ENCODE assay signal across 17 mouse cellular contexts in the genomic region with DNA sequence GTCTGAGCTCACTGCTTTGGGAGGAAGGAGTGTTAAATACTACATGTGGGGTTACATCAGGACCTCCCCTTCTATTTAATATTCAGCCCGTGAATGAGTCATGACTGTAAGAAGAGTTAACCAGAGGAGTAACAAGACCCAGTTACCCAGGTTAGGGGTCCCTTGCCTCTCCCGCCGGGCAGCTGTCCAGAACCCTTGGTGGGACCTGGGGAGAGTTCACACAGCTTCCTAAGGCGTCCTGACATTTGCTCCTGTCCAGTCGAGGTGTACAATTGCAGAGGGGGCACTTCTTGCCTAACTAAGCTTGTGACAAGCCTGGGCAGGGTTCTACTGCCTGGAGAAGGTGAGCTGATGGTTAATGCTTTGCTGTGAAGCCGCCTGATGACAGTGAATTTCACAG. TPM values are rescaled to one million over a fixed set of nuclear protein-coding genes. Genes with fewer than 3 reads are reported as not detected.
DNase-seq lines count a peak whose midpoint lies in the region; ATAC-seq and TF ChIP-seq lines count a peak whose summit lies in the region.
"Had no signal": no experiment of that assay in that cellular context is flagged by ENCODE, and none has a peak within 500 bp of the region (broad histone marks: within the 10 kb centered on the region; RNA-seq: fewer than 3 reads in every experiment).

No protein-coding gene starts in this region.

- no peak for TF ChIP-seq EP300 in lung, postnatal 0 days (IDR thresholded peaks at IDR 0.05)

- ATAC-seq in embryonic facial prominence, embryonic 13.5 days (ENCODE audit: insufficient number of reproducible peaks, insufficient read depth, low FRiP score, low TSS enrichment, low read depth), result no peak
- ATAC-seq in heart, embryonic 15.5 days (replicated peaks; ENCODE audit: insufficient number of reproducible peaks, insufficient read depth, low FRiP score, low read depth), result no peak
- ATAC-seq in heart, embryonic 11.5 days (replicated peaks; ENCODE audit: insufficient number of reproducible peaks, low FRiP score, low TSS enrichment), result no peak
- no peak for ATAC-seq in lung, postnatal 0 days
- ATAC-seq in forebrain, postnatal 0 days, result no peak

- 64% methylated on average over 6 of the region's 6 CpGs for WGBS in embryonic facial prominence, embryonic 13.5 days
- 58% methylated on average over 6 of the region's 6 CpGs for WGBS in embryonic facial prominence, embryonic 10.5 days
- WGBS in heart, embryonic 15.5 days, result 66% methylated on average over 6 of the region's 6 CpGs
- WGBS in heart, embryonic 11.5 days (ENCODE audit: insufficient replicate concordance), result 58% methylated on average over 6 of the region's 6 CpGs
- WGBS in lung, postnatal 0 days, result 73% methylated on average over 5 of the region's 6 CpGs
- WGBS in lung, adult 2 months, result 81% methylated on average over 6 of the region's 6 CpGs
- 53% methylated on average over 6 of the region's 6 CpGs for WGBS in forebrain, postnatal 0 days

- no peaks in the 10 kb centered on the region for H3K36me3 ChIP-seq in embryonic facial prominence, embryonic 13.5 days
- no peaks in the 10 kb centered on the region for H3K36me3 ChIP-seq in embryonic facial prominence, embryonic 10.5 days (replicated peaks)
- H3K36me3 ChIP-seq in heart, embryonic 15.5 days, result no peaks in the 10 kb centered on the region
- H3K36me3 ChIP-seq in heart, embryonic 11.5 days (ENCODE audit: control insufficient read depth, insufficient read depth, low read length), result no peaks in the 10 kb centered on the region
- H3K36me3 ChIP-seq in lung, postnatal 0 days (ENCODE audit: insufficient read depth, low read length), result no peaks in the 10 kb centered on the region
- H3K36me3 ChIP-seq in forebrain, postnatal 0 days (ENCODE audit: insufficient read depth), result no peaks in the 10 kb centered on the region

- TF ChIP-seq CTCF in lung, postnatal 0 days (IDR thresholded peaks at IDR 0.05), result no peak
- TF ChIP-seq CTCF in lung, adult 2 months (IDR thresholded peaks at IDR 0.05; ENCODE audit: insufficient read depth, low read length), result no peak
- no peak for TF ChIP-seq CTCF in forebrain, postnatal 0 days (IDR thresholded peaks at IDR 0.05; ENCODE audit: low read depth)

- no peak for TF ChIP-seq POLR2A in lung, adult 2 months (IDR thresholded peaks at IDR 0.05; ENCODE audit: borderline replicate concordance, extremely low read depth, low read depth, low read length)

- H3K9me3 ChIP-seq in embryonic facial prominence, embryonic 13.5 days, result no peaks in the 10 kb centered on the region
- no peaks in the 10 kb centered on the region for H3K9me3 ChIP-seq in embryonic facial prominence, embryonic 10.5 days
- no peaks in the 10 kb centered on the region for H3K9me3 ChIP-seq in heart, embryonic 15.5 days (replicated peaks)
- no peaks in the 10 kb centered on the region for H3K9me3 ChIP-seq in heart, embryonic 11.5 days (replicated peaks; ENCODE audit: control insufficient read depth, low read length)
- H3K9me3 ChIP-seq in lung, postnatal 0 days (ENCODE audit: low read length), result no peaks in the 10 kb centered on the region
- no peaks in the 10 kb centered on the region for H3K9me3 ChIP-seq in forebrain, postnatal 0 days (ENCODE audit: low read length)

- 0 out of 2 replicates have a peak overlapping the region, but pooled peaks have one; percentile 22 for H3K27ac ChIP-seq in embryonic facial prominence, embryonic 13.5 days
- no peak overlapping the region for H3K27ac ChIP-seq in embryonic facial prominence, embryonic 10.5 days (replicated peaks)
- peak overlapping the region; percentile 92; the same call in 1 of the 2 replicates for H3K27ac ChIP-seq in heart, embryonic 15.5 days
- H3K27ac ChIP-seq in heart, embryonic 11.5 days (ENCODE audit: low read depth, low read length), result no peak overlapping the region
- 0 out of 2 replicates have a peak overlapping the region, but pooled peaks have one; percentile 90 for H3K27ac ChIP-seq in lung, postnatal 0 days (ENCODE audit: low read length)
- no peak overlapping the region for H3K27ac ChIP-seq in forebrain, postnatal 0 days (ENCODE audit: low read depth, low read length)
- H3K27ac ChIP-seq: liver, embryonic 14.5 days had no signal

- no peak overlapping the region for H3K9ac ChIP-seq in embryonic facial prominence, embryonic 13.5 days
- no peak overlapping the region for H3K9ac ChIP-seq in heart, embryonic 15.5 days
- H3K9ac ChIP-seq in heart, embryonic 11.5 days (ENCODE audit: low read depth, low read length), result no peak overlapping the region
- H3K9ac ChIP-seq in lung, postnatal 0 days (replicated peaks; ENCODE audit: low read depth), result no peak overlapping the region
- no peak overlapping the region for H3K9ac ChIP-seq in forebrain, postnatal 0 days
- H3K9ac ChIP-seq: liver, embryonic 14.5 days had no signal

- intact Hi-C loops in left cerebral cortex, postnatal 4 days (cut with DNase I), result no loop called here

- no peaks in the 10 kb centered on the region for H3K27me3 ChIP-seq in embryonic facial prominence, embryonic 13.5 days
- no peaks in the 10 kb centered on the region for H3K27me3 ChIP-seq in embryonic facial prominence, embryonic 10.5 days (replicated peaks; ENCODE audit: low read depth, poor library complexity, severe bottlenecking)
- no peaks in the 10 kb centered on the region for H3K27me3 ChIP-seq in heart, embryonic 15.5 days
- H3K27me3 ChIP-seq in heart, embryonic 11.5 days (ENCODE audit: control insufficient read depth, insufficient read depth, low read length), result no peaks in the 10 kb centered on the region
- H3K27me3 ChIP-seq in lung, postnatal 0 days (replicated peaks; ENCODE audit: insufficient read depth, low read length), result no peaks in the 10 kb centered on the region
- no peaks in the 10 kb centered on the region for H3K27me3 ChIP-seq in forebrain, postnatal 0 days (ENCODE audit: insufficient read depth, low read length)

- DNase-seq in embryonic facial prominence, embryonic 10.5 days (ENCODE audit: low spot score), result no peak
- DNase-seq in lung, postnatal 0 days (ENCODE audit: low spot score), result no peak
- DNase-seq in lung, adult 2 months, result no peak
- no peak for DNase-seq in forebrain, postnatal 0 days
- no peak for DNase-seq in left cerebral cortex, postnatal 4 days
- DNase-seq: adrenal gland, adult 2 months; cerebellum, adult 8-10 months; gastrocnemius, postnatal 25 days; kidney, adult 2 months; kidney, postnatal 10 days; layer of hippocampus, postnatal 36 days; thymus, postnatal 36 days had no signal

- no peak overlapping the region for H3K4me2 ChIP-seq in embryonic facial prominence, embryonic 13.5 days
- no peak overlapping the region for H3K4me2 ChIP-seq in heart, embryonic 15.5 days
- no peak overlapping the region for H3K4me2 ChIP-seq in heart, embryonic 11.5 days
- H3K4me2 ChIP-seq in lung, postnatal 0 days (replicated peaks; ENCODE audit: low read depth, low read length), result no peak overlapping the region
- H3K4me2 ChIP-seq in forebrain, postnatal 0 days (ENCODE audit: low read depth), result 0 out of 2 replicates have a peak overlapping the region, but pooled peaks have one; percentile 3

- H3K4me3 ChIP-seq in embryonic facial prominence, embryonic 13.5 days, result no peak overlapping the region
- no peak overlapping the region for H3K4me3 ChIP-seq in embryonic facial prominence, embryonic 10.5 days
- H3K4me3 ChIP-seq in heart, embryonic 15.5 days, result no peak overlapping the region
- no peak overlapping the region for H3K4me3 ChIP-seq in heart, embryonic 11.5 days (ENCODE audit: low read depth, low read length)
- H3K4me3 ChIP-seq in lung, postnatal 0 days (ENCODE audit: low read depth, low read length), result no peak overlapping the region
- H3K4me3 ChIP-seq in lung, adult 2 months (replicated peaks; ENCODE audit: extremely low read depth, low read depth, low read length), result no peak overlapping the region
- no peak overlapping the region for H3K4me3 ChIP-seq in forebrain, postnatal 0 days (ENCODE audit: low read depth, low read length)
- H3K4me3 ChIP-seq: erythroblast, embryonic 14.5 days had no signal

- peaks cover 29% of the 10 kb centered on the region for H3K4me1 ChIP-seq in embryonic facial prominence, embryonic 13.5 days
- H3K4me1 ChIP-seq in embryonic facial prominence, embryonic 10.5 days, result peaks cover 45% of the 10 kb centered on the region
- peaks cover 57% of the 10 kb centered on the region for H3K4me1 ChIP-seq in heart, embryonic 15.5 days (replicated peaks)
- peaks cover 30% of the 10 kb centered on the region for H3K4me1 ChIP-seq in heart, embryonic 11.5 days (ENCODE audit: control insufficient read depth, insufficient read depth, low read length)
- H3K4me1 ChIP-seq in lung, postnatal 0 days (ENCODE audit: insufficient read depth, low read depth, low read length), result peaks cover 17% of the 10 kb centered on the region; the same call in 1 of the 2 replicates
- peaks cover 17% of the 10 kb centered on the region for H3K4me1 ChIP-seq in lung, adult 2 months (ENCODE audit: control insufficient read depth, insufficient read depth, low read length)
- peaks cover 7% of the 10 kb centered on the region; the same call in 1 of the 2 replicates for H3K4me1 ChIP-seq in forebrain, postnatal 0 days (ENCODE audit: insufficient read depth)

RNA-seq across cellular contexts. Expression of a gene that starts 54.1 kb away (rescaled TPM):
- 17.6 TPM in 2 replicates for polyA plus RNA-seq in embryonic facial prominence, embryonic 13.5 days (2015; fragmentation: Nextera tagmentation; extraction: Ambion mirVana)
- polyA plus RNA-seq in embryonic facial prominence, embryonic 10.5 days (2016; fragmentation: Nextera tagmentation; extraction: Ambion mirVana), result 13.2 and 16.1 TPM in 2 replicates
- polyA plus RNA-seq in heart, embryonic 15.5 days (2015; fragmentation: Nextera tagmentation; extraction: Ambion mirVana), result 33.1 and 38.8 TPM in 2 replicates
- polyA plus RNA-seq in heart, embryonic 11.5 days (2014; fragmentation: Nextera tagmentation; extraction: Ambion mirVana), result 25.8 and 33.8 TPM in 2 replicates
- 13.8 and 17.5 TPM in 2 replicates for polyA plus RNA-seq in lung, postnatal 0 days (2015; fragmentation: Nextera tagmentation; extraction: Ambion mirVana)
- 15.6 and 20.3 TPM in 2 replicates for polyA plus RNA-seq in lung, adult 2 months (2012; rRNA removed)
- total RNA-seq in forebrain, postnatal 0 days (2014; rRNA removed), result 32.1 and 39.7 TPM in 2 replicates
- polyA plus RNA-seq in forebrain, postnatal 0 days (2015; fragmentation: Nextera tagmentation; extraction: Ambion mirVana), result 5.5 and 15.5 TPM in 2 replicates
- 10 to 100 TPM; 31.9 to 32.5 TPM for total RNA-seq in left cerebral cortex, postnatal 4 days (2021)
- polyA plus RNA-seq: erythroblast, embryonic 14.5 days had no signal

Comparison
In these comparisons a context has a peak if more than half of its experiments do, and no peak if none do; other contexts are left out.
1. H3K27ac ChIP-seq: peak in embryonic facial prominence, embryonic 13.5 days (single experiment), heart, embryonic 15.5 days (single experiment) and lung, postnatal 0 days (single experiment); none in embryonic facial prominence, embryonic 10.5 days (single experiment), heart, embryonic 11.5 days (single experiment) and forebrain, postnatal 0 days (single experiment).